Mouse (Mus musculus) E14TG2a.4 (cell line): ENCODE data around the gene Trmt112.

Experiments
- CTCF ChIP-seq: conservative IDR thresholded peaks from 2 replicates; pipeline ENCODE4 v1.5.1; 2014; ENCODE audit warnings: low read length
- NANOG ChIP-seq: IDR thresholded peaks from 2 replicates; pipeline ENCODE4 v1.6.1; 2014; ENCODE audit warnings: borderline replicate concordance, low read length, mixed read lengths

DNA sequence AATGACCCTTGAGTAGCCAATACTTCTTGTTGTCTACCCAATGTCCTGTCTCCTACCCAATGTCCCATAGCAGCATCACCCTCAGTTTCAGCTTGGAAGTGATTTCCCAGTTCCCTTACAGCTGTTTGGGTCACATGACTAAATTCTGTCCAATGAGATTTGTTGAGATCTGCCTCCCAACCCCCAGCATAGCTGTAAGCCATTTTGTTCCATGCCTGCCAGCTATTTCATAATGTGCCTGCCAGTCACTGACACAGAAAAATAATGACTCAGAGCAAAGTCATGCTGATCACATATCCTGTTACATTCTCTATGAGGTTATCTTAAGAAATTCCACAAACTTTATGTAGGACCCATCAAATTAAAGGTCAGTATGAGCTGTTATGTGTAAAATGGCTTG, 32.7 kb upstream of the Trmt112 start:
- TF ChIP-seq CTCF, result no peak
- no peak for TF ChIP-seq NANOG
